Mouse (Mus musculus) stomach, adult 2 months (tissue): ENCODE measurements around the gene Gm11096. TPM values are rescaled to one million over a fixed set of nuclear protein-coding genes. Genes with fewer than 3 reads are reported as not detected.

ENCODE experiments used
- polyA plus RNA-seq: library from polyadenylated mRNA; depleted of rRNA; stranded (reverse); fragments of >200 nt; gene quantifications from 2 replicates; pipeline ENCODE4 v1.2.3, GENCODE M21; 2012; rRNA removed

The Gm11096 gene
- not detected in 2 replicates for polyA plus RNA-seq

GRCm38 (mm10) chr17:81441463-81441862 lies at the start of gene Gm11096:
Gm11096 (plus strand) TSS chr17:81441763.

